Mouse (Mus musculus) stomach, postnatal 0 days (tissue): ENCODE measurements at regions not wholly inside any gene's neighbourhood (a gene's known extent, or its start where the extent isn't known, plus 50 kb on each side); places are given as distances from the start of the nearest gene placed in this dataset.

Source experiments
- ATAC-seq: fragments of 200-750 bp; cut with Nextera tagmentation; 2 replicates; pipeline ENCODE4 v1.8.0; 2017; ENCODE audit not compliant: low FRiP score, low TSS enrichment
- DNase-seq: peaks from one replicate; pipeline ENCODE4 v3.0.0-alpha.2; 2016; ENCODE audit warnings: low spot score
- H3K27ac ChIP-seq: fragments of 300-500 bp; sonication (generic); replicated peaks from 2 replicates; pipeline ENCODE4 v1.5.1; 2014; ENCODE audit warnings: mild to moderate bottlenecking, control low read depth
- H3K27me3 ChIP-seq: fragments of 300-500 bp; sonication (generic); 2 replicates; pipeline ENCODE4 v1.6.1; 2014; ENCODE audit warnings: low read length; ENCODE audit not compliant: control insufficient read depth, insufficient read depth
- H3K36me3 ChIP-seq: fragments of 300-500 bp; sonication (generic); 2 replicates; pipeline ENCODE4 v1.6.1; 2014; ENCODE audit warnings: low read length, mixed read lengths; ENCODE audit not compliant: control insufficient read depth, insufficient read depth
- H3K4me1 ChIP-seq: fragments of 300-500 bp; sonication (generic); replicated peaks from 2 replicates; pipeline ENCODE4 v1.6.1; 2014; ENCODE audit warnings: antibody characterized with exemption; ENCODE audit not compliant: control insufficient read depth, insufficient read depth
- H3K4me2 ChIP-seq: fragments of 300-500 bp; sonication (generic); replicated peaks from 2 replicates; pipeline ENCODE4 v1.6.1; 2014; ENCODE audit warnings: low read depth, mild to moderate bottlenecking, control low read depth, moderate library complexity
- H3K4me3 ChIP-seq: fragments of 300-500 bp; sonication (generic); 2 replicates; pipeline ENCODE4 v1.5.1; 2014; ENCODE audit warnings: low read depth, low read length, control low read depth
- H3K9ac ChIP-seq: fragments of 300-500 bp; sonication (generic); 2 replicates; pipeline ENCODE4 v1.6.1; 2014; ENCODE audit warnings: mild to moderate bottlenecking, low read length, control low read depth, mixed read lengths
- H3K9me3 ChIP-seq: fragments of 300-500 bp; sonication (generic); 2 replicates; pipeline ENCODE4 v1.6.1; 2016; ENCODE audit warnings: low read length; ENCODE audit not compliant: control insufficient read depth
- CTCF ChIP-seq: IDR thresholded peaks from 2 replicates; pipeline ENCODE4 v1.5.1; 2016; ENCODE audit warnings: antibody characterized with exemption, low read depth, mild to moderate bottlenecking, moderate library complexity
- EP300 ChIP-seq: optimal IDR thresholded peaks from 2 replicates; pipeline ENCODE3; 2016; ENCODE audit warnings: antibody characterized with exemption
- WGBS: fragments of 180-500 bp; shearing (Covaris S2); extraction: QIAGEN DNeasy Blood & Tissue Kit; methylation state at CpG from one replicate; pipeline ENCODE4 v1.1.7; 2014; 5-methylcytosine and 5-hydroxymethylcytosine counted together

GRCm38 (mm10) chr3:66433216-66433615, 136.6 kb upstream of the Veph1 start:
- Histone ChIP-seq H3K4me3 (no peak overlapping the region), H3K9me3 (no peaks in the 10 kb centered on the region), H3K36me3 (no peaks in the 10 kb centered on the region), H3K9ac (no peak overlapping the region), H3K27ac (no peak overlapping the region), H3K4me2 (no peak overlapping the region), H3K27me3 (no peaks in the 10 kb centered on the region), H3K4me1 (no peaks in the 10 kb centered on the region)
- DNase-seq (no peak), ATAC-seq (no peak)
- no peak for TF ChIP-seq CTCF
- TF ChIP-seq EP300: no peak

- H3K4me1 ChIP-seq: no peaks in the 10 kb centered on the region
- no peak for DNase-seq
- H3K27me3 ChIP-seq: no peaks in the 10 kb centered on the region
- no peak overlapping the region for H3K4me3 ChIP-seq
- TF ChIP-seq EP300 (no peak), CTCF (no peak)
- ATAC-seq: no peak
- no peak overlapping the region for H3K27ac ChIP-seq
- H3K9me3 ChIP-seq: no peaks in the 10 kb centered on the region
- H3K4me2 ChIP-seq: no peak overlapping the region
- H3K36me3 ChIP-seq: no peaks in the 10 kb centered on the region
- WGBS: 82% methylated on average over 3 of the region's 3 CpGs
- H3K9ac ChIP-seq: no peak overlapping the region
Observed at GRCm38 (mm10) chr3:66430187-66430586, 133.6 kb upstream of the Veph1 start.

- H3K9ac ChIP-seq: no peak overlapping the region
- H3K36me3 ChIP-seq: no peaks in the 10 kb centered on the region
- H3K27me3 ChIP-seq: no peaks in the 10 kb centered on the region
- ATAC-seq (no peak), DNase-seq (no peak)
- TF ChIP-seq EP300 (no peak), CTCF (no peak)
- H3K4me2 ChIP-seq: no peak overlapping the region
- no peak overlapping the region for H3K27ac ChIP-seq
- no peaks in the 10 kb centered on the region for H3K4me1 ChIP-seq
- no peaks in the 10 kb centered on the region for H3K9me3 ChIP-seq
- 47% methylated on average over 6 of the region's 6 CpGs for WGBS
- no peak overlapping the region for H3K4me3 ChIP-seq
Observed at GRCm38 (mm10) chr3:66422445-66423037, 125.9 kb upstream of the Veph1 start.

- Histone ChIP-seq H3K9ac (no peak overlapping the region), H3K36me3 (no peaks in the 10 kb centered on the region), H3K4me1 (no peaks in the 10 kb centered on the region), H3K4me2 (peak overlapping the region; percentile 44), H3K27me3 (no peaks in the 10 kb centered on the region), H3K4me3 (no peak overlapping the region), H3K9me3 (no peaks in the 10 kb centered on the region), H3K27ac (no peak overlapping the region)
- 35% methylated on average over 11 of the region's 11 CpGs for WGBS
- ATAC-seq (no peak), DNase-seq (no peak)
- no peak for TF ChIP-seq EP300
- peak; percentile 73 for TF ChIP-seq CTCF
Observed at GRCm38 (mm10) chr3:66410706-66411277, 114.2 kb upstream of the Veph1 start.

- Histone ChIP-seq H3K27ac (no peak overlapping the region), H3K9ac (no peak overlapping the region), H3K27me3 (no peaks in the 10 kb centered on the region), H3K4me2 (no peak overlapping the region), H3K4me1 (no peaks in the 10 kb centered on the region), H3K36me3 (no peaks in the 10 kb centered on the region), H3K9me3 (no peaks in the 10 kb centered on the region), H3K4me3 (no peak overlapping the region)
- 74% methylated on average over 7 of the region's 7 CpGs for WGBS
- ATAC-seq (no peak), DNase-seq (no peak)
- no peak for TF ChIP-seq CTCF
- no peak for TF ChIP-seq EP300
Observed at GRCm38 (mm10) chr3:66408791-66409190, 112.2 kb upstream of the Veph1 start.

- 54% methylated on average over 4 of the region's 4 CpGs for WGBS
- no peak for TF ChIP-seq CTCF
- TF ChIP-seq EP300: no peak
- Histone ChIP-seq H3K9ac (no peak overlapping the region), H3K9me3 (no peaks in the 10 kb centered on the region), H3K4me1 (no peaks in the 10 kb centered on the region), H3K36me3 (no peaks in the 10 kb centered on the region), H3K27ac (no peak overlapping the region), H3K27me3 (no peaks in the 10 kb centered on the region), H3K4me3 (no peak overlapping the region), H3K4me2 (no peak overlapping the region)
- DNase-seq (peak; percentile 19), ATAC-seq (no peak)
Observed at GRCm38 (mm10) chr3:66405645-66406044, 109.0 kb upstream of the Veph1 start.
